Mouse (Mus musculus) forebrain, postnatal 0 days (tissue): ENCODE measurements around the gene Rims3. TPM values are rescaled to one million over a fixed set of nuclear protein-coding genes. Genes with fewer than 3 reads are reported as not detected.
A peak's percentile ranks its signal among the peaks of the same experiment; 100 is the strongest.

Source experiments
- ATAC-seq: fragments of 200-750 bp; cut with Nextera tagmentation; 2 replicates; pipeline ENCODE4 v1.8.0; 2017; ENCODE audit warnings: mild to moderate bottlenecking, moderate library complexity
- DNase-seq: peaks from one replicate; pipeline ENCODE4 v3.0.0-alpha.2; 2015
- H3K27ac ChIP-seq: fragments of 300-500 bp; sonication (generic); 2 replicates; pipeline ENCODE4 v1.5.1; 2014; ENCODE audit warnings: low read depth, mild to moderate bottlenecking, antibody characterized with exemption, low read length, moderate library complexity, mixed read lengths
- H3K27me3 ChIP-seq: fragments of 300-500 bp; sonication (generic); 2 replicates; pipeline ENCODE4 v1.6.1; 2014; ENCODE audit warnings: mild to moderate bottlenecking, low read length, mixed read lengths; ENCODE audit not compliant: insufficient read depth
- H3K36me3 ChIP-seq: fragments of 300-500 bp; sonication (generic); 2 replicates; pipeline ENCODE4 v1.6.1; 2014; ENCODE audit warnings: mild to moderate bottlenecking, moderate library complexity; ENCODE audit not compliant: insufficient read depth
- H3K4me1 ChIP-seq: fragments of 300-500 bp; sonication (generic); 2 replicates; pipeline ENCODE4 v1.6.1; 2014; ENCODE audit warnings: antibody characterized with exemption; ENCODE audit not compliant: insufficient read depth
- H3K4me2 ChIP-seq: fragments of 300-500 bp; sonication (generic); 2 replicates; pipeline ENCODE4 v1.6.1; 2014; ENCODE audit warnings: low read depth, mild to moderate bottlenecking, moderate library complexity
- H3K4me3 ChIP-seq: fragments of 300-500 bp; sonication (generic); 2 replicates; pipeline ENCODE4 v1.5.1; 2014; ENCODE audit warnings: low read depth, low read length, mixed read lengths
- H3K9ac ChIP-seq: fragments of 300-500 bp; sonication (generic); 2 replicates; pipeline ENCODE4 v1.6.1; 2014; ENCODE audit warnings: mild to moderate bottlenecking
- H3K9me3 ChIP-seq: fragments of 300-500 bp; sonication (generic); 2 replicates; pipeline ENCODE4 v1.6.1; 2016; ENCODE audit warnings: low read length
- CTCF ChIP-seq: sonication (generic); IDR thresholded peaks from 2 replicates; pipeline ENCODE4 v1.5.1; 2016; ENCODE audit warnings: antibody characterized with exemption, control low read depth, low read depth
- WGBS: fragments of 180-500 bp; shearing (Covaris S2); extraction: QIAGEN DNeasy Blood & Tissue Kit; methylation state at CpG from one replicate; pipeline ENCODE4 v1.1.7; 2014; 5-methylcytosine and 5-hydroxymethylcytosine counted together
- polyA plus RNA-seq: library from polyadenylated mRNA; unstranded; fragments of >200 nt; fragmentation: Nextera tagmentation; extraction: Ambion mirVana; gene quantifications from 2 replicates; pipeline ENCODE4 v1.2.1, GENCODE M21; 2015
- total RNA-seq: library from RNA; depleted of rRNA; stranded (reverse); fragments of >200 nt; gene quantifications from 2 replicates; pipeline ENCODE4 v1.2.3, GENCODE M21; 2014

Rims3 gene
- total and polyA plus RNA-seq, 2 experiments from 2014 or later = 21.7 to 86.1 TPM

GRCm38 (mm10) chr4:120848909-120849308, 5.7 kb upstream of the Rims3 start:
- no peaks in the 10 kb centered on the region for H3K27me3 ChIP-seq
- no peaks in the 10 kb centered on the region for H3K4me1 ChIP-seq
- no peak for TF ChIP-seq CTCF
- H3K36me3 ChIP-seq = no peaks in the 10 kb centered on the region
- DNase-seq (no peak), ATAC-seq (no peak)
- no peak overlapping the region for H3K4me3 ChIP-seq
- 74% methylated on average over 6 of the region's 6 CpGs for WGBS
- H3K4me2 ChIP-seq = no peak overlapping the region
- H3K9ac ChIP-seq = no peak overlapping the region
- no peaks in the 10 kb centered on the region for H3K9me3 ChIP-seq
- H3K27ac ChIP-seq = no peak overlapping the region

GRCm38 (mm10) chr4:120849451-120849850, 5.2 kb upstream of the Rims3 start:
- TF ChIP-seq CTCF = no peak
- peak; percentile 51 for DNase-seq
- ATAC-seq = peak; percentile 60; the same call in 1 of the 2 replicates
- peak overlapping the region; percentile 40; the same call in 1 of the 2 replicates for H3K27ac ChIP-seq
- H3K9me3 ChIP-seq = no peaks in the 10 kb centered on the region
- no peaks in the 10 kb centered on the region for H3K36me3 ChIP-seq
- H3K4me2 ChIP-seq = no peak overlapping the region
- H3K27me3 ChIP-seq = no peaks in the 10 kb centered on the region
- no peak overlapping the region for H3K4me3 ChIP-seq
- H3K9ac ChIP-seq = no peak overlapping the region
- H3K4me1 ChIP-seq = no peaks in the 10 kb centered on the region
- 54% methylated on average over 11 of the region's 11 CpGs for WGBS

- no peaks in the 10 kb centered on the region for H3K4me1 ChIP-seq
- no peak overlapping the region for H3K27ac ChIP-seq
- no peaks in the 10 kb centered on the region for H3K27me3 ChIP-seq
- ATAC-seq (peak; percentile 30; the same call in 1 of the 2 replicates), DNase-seq (peak; percentile 88)
- H3K4me2 ChIP-seq = no peak overlapping the region
- WGBS = 3% methylated on average over 10 of the region's 10 CpGs
- no peak overlapping the region for H3K4me3 ChIP-seq
- no peaks in the 10 kb centered on the region for H3K9me3 ChIP-seq
- H3K36me3 ChIP-seq = no peaks in the 10 kb centered on the region
- no peak overlapping the region for H3K9ac ChIP-seq
- peak; percentile 92 for TF ChIP-seq CTCF
These were observed 3.7 kb upstream of the Rims3 start for GRCm38 (mm10) chr4:120850946-120851345.

- DNase-seq = peak; percentile 44
- peak; percentile 46 for ATAC-seq
- Histone ChIP-seq H3K4me2 (peak overlapping the region; percentile 83), H3K9ac (peak overlapping the region; percentile 69), H3K27me3 (no peaks in the 10 kb centered on the region), H3K36me3 (no peaks in the 10 kb centered on the region), H3K27ac (0 out of 2 replicates have a peak overlapping the region, but pooled peaks have one; percentile 40), H3K9me3 (no peaks in the 10 kb centered on the region), H3K4me1 (no peaks in the 10 kb centered on the region), H3K4me3 (peak overlapping the region; percentile 61)
- WGBS = 11% methylated on average over 7 of the region's 7 CpGs
- TF ChIP-seq CTCF = no peak
These were observed 894 bp downstream of the Rims3 start for GRCm38 (mm10) chr4:120855360-120856060.

- Histone ChIP-seq H3K4me3 (peak overlapping the region; percentile 2; the same call in 1 of the 2 replicates), H3K9ac (no peak overlapping the region)
These were observed 1.8 kb downstream of the Rims3 start for GRCm38 (mm10) chr4:120856376-120856775.

GRCm38 (mm10) chr4:120859865-120860264, 5.2 kb downstream of the Rims3 start:
- TF ChIP-seq CTCF = no peak
- ATAC-seq = no peak

More at GRCm38 (mm10) chr4:120856376-120856775, 1.8 kb downstream of the Rims3 start:
- Histone ChIP-seq H3K4me2 (peak overlapping the region; percentile 83), H3K27me3 (no peaks in the 10 kb centered on the region), H3K9me3 (no peaks in the 10 kb centered on the region), H3K27ac (no peak overlapping the region), H3K36me3 (no peaks in the 10 kb centered on the region), H3K4me1 (no peaks in the 10 kb centered on the region)
- no peak for ATAC-seq
- TF ChIP-seq CTCF = no peak
- 43% methylated on average over 5 of the region's 5 CpGs for WGBS
- no peak for DNase-seq

GRCm38 (mm10) chr4:120866211-120866610, 11.6 kb downstream of the Rims3 start:
- no peak overlapping the region for H3K4me2 ChIP-seq
- H3K4me1 ChIP-seq = peaks cover 6% of the 10 kb centered on the region
- no peak for DNase-seq
- TF ChIP-seq CTCF = no peak
- no peak overlapping the region for H3K9ac ChIP-seq
- H3K27ac ChIP-seq = no peak overlapping the region
- WGBS = 20% methylated on average over 6 of the region's 6 CpGs
- ATAC-seq = no peak
- H3K4me3 ChIP-seq = no peak overlapping the region
- no peaks in the 10 kb centered on the region for H3K36me3 ChIP-seq
- H3K27me3 ChIP-seq = no peaks in the 10 kb centered on the region
- H3K9me3 ChIP-seq = no peaks in the 10 kb centered on the region

More at GRCm38 (mm10) chr4:120859865-120860264, 5.2 kb downstream of the Rims3 start:
- no peak overlapping the region for H3K27ac ChIP-seq
- no peak for DNase-seq
- H3K4me2 ChIP-seq = no peak overlapping the region
- no peaks in the 10 kb centered on the region for H3K36me3 ChIP-seq
- no peaks in the 10 kb centered on the region for H3K27me3 ChIP-seq
- no peaks in the 10 kb centered on the region for H3K4me1 ChIP-seq
- no peak overlapping the region for H3K9ac ChIP-seq
- no peaks in the 10 kb centered on the region for H3K9me3 ChIP-seq
- H3K4me3 ChIP-seq = no peak overlapping the region
- 87% methylated on average over 7 of the region's 7 CpGs for WGBS
